Mouse (Mus musculus) spleen, postnatal 14 days (tissue): ENCODE measurements around the gene Malrd1.
"Not testable (repeated sequence)": the region's sequence is repeated elsewhere in the genome, so short reads cannot be mapped to it uniquely, and the experiment has no call there.

ENCODE experiments used
- DNase-seq, 2 experiments: peaks; one replicate each; pipeline ENCODE4 v3.0.0; 2021 to 2022; ENCODE audit warnings: low spot score in 2 of 2

The Malrd1 gene

GRCm38 (mm10) chr2:15526241-15526924, at the start of gene Malrd1:
Gene Malrd1, plus strand, starts transcription at chr2:15526479.
- no peak for DNase-seq

GRCm38 (mm10) chr2:15538643-15539042, 12.4 kb downstream of the Malrd1 start:
- DNase-seq = no peak

GRCm38 (mm10) chr2:15613327-15613948, 87.2 kb downstream of the Malrd1 start:
- DNase-seq = no peak

DNA sequence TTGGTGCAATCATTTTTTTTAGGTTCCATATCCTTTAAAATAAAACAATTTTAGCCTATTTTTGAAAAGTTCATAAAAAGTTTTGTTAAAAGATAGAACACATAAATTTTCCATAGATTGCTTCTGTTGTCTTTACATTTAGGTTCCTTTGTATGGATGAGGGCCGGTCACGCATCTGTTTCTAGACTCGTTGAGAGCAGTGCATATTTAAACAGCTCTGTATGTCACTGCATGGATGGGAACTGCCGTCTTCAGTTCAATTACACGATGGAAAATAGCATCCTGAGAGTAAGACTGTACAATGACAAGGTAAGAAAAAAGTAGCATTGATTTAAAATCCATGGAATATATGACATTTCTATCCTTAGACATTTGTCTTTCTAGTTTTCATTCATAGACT, 87.7 kb downstream of the Malrd1 start:
- DNase-seq = no peak

DNA sequence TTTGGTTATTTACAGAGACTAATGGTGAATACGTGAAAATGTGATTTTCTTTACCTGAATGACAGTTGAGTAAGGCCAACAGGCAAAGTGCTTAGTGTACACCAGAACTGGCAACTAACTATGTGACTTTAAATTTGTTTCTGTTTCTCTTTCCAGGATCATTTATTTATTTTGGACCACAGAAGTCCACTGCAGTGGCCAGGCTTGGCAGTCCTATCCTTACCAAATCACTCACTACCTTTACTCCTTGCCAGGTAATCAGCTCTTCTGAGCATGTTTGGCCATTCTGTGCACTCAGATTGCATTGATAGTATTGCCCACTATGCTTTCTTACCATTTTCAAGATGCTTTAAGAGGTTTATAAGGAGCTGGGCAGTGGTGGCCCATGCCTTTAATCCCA, 109.5 kb downstream of the Malrd1 start:
- DNase-seq = no peak

GRCm38 (mm10) chr2:15643864-15644263, 117.6 kb downstream of the Malrd1 start:
- no peak for DNase-seq

GRCm38 (mm10) chr2:15656388-15656787, 130.1 kb downstream of the Malrd1 start:
- no peak for DNase-seq

- DNase-seq = no peak
These were observed 176.7 kb downstream of the Malrd1 start for GRCm38 (mm10) chr2:15702977-15703376.

DNA sequence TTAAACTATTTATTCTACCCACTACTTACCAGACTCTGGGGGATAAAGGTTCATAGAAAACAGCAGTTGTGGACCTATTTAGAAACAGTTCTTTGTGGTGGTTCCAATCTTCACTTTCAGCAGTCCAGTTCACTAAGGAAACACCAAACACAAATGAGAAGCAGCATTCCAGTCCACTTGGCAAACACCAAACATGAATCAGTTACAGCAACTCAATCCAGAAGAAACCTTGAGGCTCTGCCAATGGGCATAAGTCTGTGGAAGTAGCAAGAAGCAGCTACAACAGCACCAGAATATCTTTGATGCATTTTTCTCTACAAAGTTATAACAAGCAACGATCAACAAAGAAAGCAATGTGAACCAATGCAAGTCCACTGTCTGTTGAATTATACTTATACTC, 214.7 kb downstream of the Malrd1 start:
- DNase-seq = no peak

DNA sequence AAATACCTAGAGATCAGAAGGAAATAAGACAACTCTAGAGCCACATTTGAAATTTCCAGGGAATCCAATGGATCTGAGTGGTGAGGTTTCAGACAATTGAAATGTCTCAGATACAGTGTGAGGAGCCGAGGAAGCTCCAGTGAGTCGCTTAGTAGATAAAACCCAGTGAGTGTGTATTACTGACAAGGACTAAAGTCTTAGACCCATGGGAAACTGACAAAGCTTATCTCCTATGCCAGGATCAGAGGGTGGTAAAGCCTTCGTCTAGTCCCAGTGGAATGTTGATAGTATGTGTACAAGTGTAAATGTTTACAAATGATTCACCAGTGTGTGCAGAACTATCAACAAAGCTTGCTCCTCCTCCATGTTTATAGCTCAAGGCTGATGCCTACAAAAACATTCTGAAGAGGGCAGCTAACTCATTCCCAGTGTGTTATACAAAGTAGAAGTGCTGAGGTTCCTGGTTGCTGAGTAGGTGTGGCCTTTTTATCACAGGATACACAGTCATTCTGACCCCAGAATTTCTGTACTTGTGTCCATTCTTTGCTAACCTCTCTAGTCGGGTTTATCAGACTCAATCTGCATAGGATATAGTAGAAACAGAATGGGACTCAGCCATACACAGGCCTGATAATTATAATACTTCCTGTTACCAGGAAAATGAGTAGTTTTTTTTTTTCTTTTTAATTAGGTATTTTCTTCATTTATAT, 218.9 kb downstream of the Malrd1 start:
- no peak for DNase-seq

DNA sequence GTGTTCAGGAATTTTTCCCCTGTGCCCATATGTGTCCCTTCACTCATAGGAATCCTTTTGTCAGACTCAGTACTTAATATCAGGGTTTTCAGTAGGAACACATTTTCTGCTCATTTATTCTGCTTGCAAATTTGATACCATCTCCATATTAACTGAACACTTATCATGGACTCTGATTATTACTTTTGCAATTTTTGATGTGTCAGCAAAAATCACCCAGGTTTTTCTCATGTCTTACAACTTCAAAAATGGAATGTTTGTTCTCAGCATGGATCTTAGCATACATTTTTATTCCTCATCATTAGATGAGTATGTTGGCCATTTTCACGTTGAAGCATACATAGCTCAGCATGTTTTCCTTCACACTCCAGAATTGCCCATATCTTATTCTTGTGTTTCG, 258.5 kb downstream of the Malrd1 start:
- DNase-seq = no peak

GRCm38 (mm10) chr2:15815724-15816123, 289.4 kb downstream of the Malrd1 start:
- DNase-seq = no peak

DNA sequence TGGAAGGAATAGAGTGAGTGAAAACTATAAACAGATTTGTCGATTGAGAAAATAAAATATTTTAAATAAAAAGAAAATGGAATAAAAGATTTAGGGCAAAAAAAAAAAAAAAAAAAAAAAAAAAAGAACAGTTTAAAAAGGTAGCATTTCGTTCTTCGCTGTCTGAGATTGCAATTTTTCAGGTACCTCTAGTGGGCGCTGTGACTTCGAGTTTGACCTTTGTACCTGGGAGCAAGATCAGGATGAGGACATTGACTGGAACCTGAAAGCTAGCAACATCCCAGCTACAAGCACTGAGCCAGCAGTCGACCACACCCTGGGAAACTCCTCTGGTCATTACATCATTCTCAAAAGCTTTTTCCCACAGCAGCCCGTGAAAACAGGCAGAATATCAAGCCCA, 343.1 kb downstream of the Malrd1 start:
- DNase-seq = no peak

- no peak for DNase-seq
These were observed 367.3 kb downstream of the Malrd1 start for GRCm38 (mm10) chr2:15893418-15894120.

- no peak for DNase-seq
These were observed 399.2 kb downstream of the Malrd1 start for GRCm38 (mm10) chr2:15925432-15925831.

- DNase-seq = no peak
These were observed 399.8 kb downstream of the Malrd1 start for GRCm38 (mm10) chr2:15926041-15926440.

- DNase-seq = no peak
These were observed 405.2 kb downstream of the Malrd1 start for GRCm38 (mm10) chr2:15931479-15931878.

GRCm38 (mm10) chr2:15931924-15932323, 405.6 kb downstream of the Malrd1 start:
- no peak for DNase-seq

DNA sequence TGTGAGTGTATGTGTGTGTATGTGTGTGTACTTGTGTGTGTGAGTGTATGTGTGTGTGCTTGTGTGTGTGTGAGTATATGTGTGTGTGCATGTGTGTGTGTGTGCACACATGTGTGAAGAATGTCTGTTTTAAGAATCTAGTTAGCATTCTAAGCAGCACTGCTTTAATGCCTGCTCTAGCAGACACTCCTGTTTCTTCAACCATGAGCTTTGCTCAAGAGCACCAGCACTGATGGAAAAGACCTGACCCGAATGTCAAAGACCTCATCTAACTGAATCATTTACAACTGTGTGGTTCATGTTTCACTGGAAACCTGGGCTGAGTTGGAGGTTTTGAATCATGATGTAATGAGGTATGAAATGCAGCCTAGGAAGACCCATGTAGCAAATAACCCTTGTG, 406.1 kb downstream of the Malrd1 start:
- no peak for DNase-seq

DNA sequence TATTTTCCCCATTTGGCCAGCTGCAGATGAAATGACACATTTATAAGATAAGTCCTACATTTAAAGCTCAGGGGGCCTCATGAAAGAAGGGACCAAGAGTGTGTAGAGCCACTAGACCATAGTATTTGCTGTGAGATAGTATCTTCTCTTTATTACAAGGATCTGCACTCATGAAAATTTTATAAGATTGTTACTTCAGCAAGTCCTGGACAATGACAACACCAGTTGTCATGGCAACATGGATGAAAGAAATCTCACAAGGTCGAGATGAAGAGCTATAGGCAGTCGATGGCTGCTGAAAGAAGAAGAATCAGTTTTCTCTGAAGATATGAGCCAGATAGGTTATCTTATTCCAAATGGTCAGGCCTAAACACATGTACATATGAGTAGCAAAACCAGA, 476.6 kb downstream of the Malrd1 start:
- DNase-seq = no peak

DNA sequence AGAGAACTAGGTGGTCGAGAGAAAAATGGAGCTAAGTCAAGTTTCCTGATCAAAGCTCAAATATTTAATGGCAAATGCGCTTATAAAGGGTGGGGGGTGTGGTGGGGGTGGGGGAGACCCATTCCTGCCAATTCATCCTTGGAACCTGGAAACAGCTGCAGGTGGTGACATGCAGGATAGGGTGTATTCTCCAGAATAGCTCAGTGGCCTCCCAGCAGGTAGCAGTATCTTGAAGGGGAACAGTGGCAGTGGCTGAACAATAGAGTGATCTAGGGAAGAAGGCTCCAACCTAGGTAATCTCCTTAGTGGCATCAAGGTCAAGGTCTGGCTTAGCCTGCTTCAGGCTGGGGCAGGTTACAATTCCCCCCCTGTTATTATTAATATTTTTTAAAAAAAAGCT, 490.8 kb downstream of the Malrd1 start:
- DNase-seq = not testable (repeated sequence)

DNA sequence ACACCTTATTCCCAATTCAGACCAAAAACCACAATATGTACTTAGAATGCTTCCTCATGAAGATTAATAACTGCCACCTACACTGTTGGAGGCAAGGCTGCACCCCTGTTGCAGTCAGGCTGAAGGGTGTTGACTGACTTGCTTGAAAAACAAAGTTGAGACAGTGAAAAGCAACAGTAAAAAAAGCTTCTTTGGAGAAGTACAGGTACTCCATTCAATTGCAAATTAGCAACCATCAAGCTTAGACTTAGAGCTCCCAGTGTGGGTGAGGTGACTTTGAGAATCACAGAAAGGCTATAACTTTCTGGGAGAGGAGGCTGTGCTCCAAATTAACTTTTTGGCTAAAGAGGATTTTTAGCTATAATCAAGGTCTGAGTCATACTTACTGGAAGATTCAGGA, 491.4 kb downstream of the Malrd1 start:
- not testable (repeated sequence) for DNase-seq
